Mouse (Mus musculus) lung, postnatal 14 days (tissue): ENCODE measurements around the gene Agpat3.

Experiments
- DNase-seq: peaks from one replicate; pipeline ENCODE4 v3.0.0; 2021

Agpat3 gene

DNA sequence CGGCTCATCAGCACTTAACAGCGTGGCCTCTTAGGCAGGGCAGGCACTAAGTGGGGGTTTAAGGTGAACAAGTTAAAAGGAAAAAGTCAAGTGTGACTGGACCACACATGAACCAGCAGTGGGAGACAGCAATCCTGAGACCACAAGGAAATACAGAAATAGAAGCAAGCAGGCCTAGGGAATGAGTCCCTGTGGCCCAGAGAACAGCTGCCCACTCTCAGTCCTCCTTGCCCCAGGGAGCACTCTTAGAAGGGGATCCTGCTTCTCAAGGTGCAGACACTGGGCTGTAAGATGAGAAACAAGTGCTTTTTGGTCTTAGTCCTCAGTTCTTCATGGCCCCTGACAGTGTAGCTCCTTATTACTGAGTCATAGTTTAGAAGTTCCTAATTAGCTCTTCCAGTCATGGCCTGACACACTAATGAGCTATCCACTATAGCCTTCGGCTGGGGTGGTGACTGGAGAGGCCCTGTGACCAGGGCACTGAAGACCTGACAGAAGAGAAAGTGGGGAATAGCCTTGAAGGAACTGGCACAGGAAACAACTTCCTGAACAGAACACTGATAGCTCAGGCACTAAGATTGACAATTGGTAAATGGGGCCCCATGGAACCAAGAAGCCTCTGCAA is 31.0 kb downstream of the Agpat3 start:
- no peak for DNase-seq

GRCm38 (mm10) chr10:78320526-78320925 is 31.8 kb downstream of the Agpat3 start:
- no peak for DNase-seq

GRCm38 (mm10) chr10:78319940-78320339 is 32.3 kb downstream of the Agpat3 start:
- DNase-seq: no peak

- DNase-seq: no peak
These were observed 34.9 kb downstream of the Agpat3 start for GRCm38 (mm10) chr10:78317270-78317923.

DNA sequence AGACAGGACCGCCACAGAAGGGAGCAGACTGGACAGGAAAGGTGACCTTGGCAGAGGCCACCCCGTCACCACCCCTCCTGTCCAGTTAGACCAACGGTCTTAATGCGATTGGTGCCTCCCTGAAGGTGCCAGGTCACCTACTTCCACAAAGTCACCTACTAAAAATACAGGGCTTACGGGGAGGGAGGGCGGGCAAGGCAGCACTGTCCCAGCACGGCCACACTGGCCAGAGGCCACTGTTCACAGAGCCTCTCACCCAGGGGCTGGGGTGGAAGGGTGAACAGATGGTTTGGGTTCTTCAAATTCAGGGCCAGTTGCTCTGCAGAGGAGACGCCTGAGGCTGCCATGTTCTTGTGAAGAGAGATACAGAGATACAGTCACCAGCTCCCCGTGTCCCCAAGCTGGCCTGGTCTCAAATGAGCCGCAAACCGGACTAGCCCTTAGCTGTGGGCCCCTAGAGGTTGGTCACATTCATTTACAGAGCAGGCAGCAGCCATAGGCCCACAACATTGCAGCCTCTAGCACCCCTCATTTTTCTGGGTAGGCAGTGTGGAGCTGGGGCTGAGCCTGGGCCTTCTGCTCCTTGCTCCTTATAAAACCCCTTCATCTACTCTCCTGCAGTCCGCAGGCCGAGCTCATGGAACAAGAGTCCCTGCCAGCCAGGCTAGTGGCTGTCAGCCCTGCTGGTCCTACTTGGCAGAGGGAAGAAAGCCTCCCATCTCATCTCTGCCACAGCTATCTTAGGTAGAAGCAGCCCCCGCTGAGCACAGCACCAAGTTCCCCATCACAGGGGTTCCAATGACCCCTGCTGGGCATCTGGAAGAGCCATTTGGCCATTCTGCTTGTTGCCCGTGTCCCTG is 35.8 kb downstream of the Agpat3 start:
- DNase-seq: no peak

GRCm38 (mm10) chr10:78315145-78315544 is 37.1 kb downstream of the Agpat3 start:
- no peak for DNase-seq

DNA sequence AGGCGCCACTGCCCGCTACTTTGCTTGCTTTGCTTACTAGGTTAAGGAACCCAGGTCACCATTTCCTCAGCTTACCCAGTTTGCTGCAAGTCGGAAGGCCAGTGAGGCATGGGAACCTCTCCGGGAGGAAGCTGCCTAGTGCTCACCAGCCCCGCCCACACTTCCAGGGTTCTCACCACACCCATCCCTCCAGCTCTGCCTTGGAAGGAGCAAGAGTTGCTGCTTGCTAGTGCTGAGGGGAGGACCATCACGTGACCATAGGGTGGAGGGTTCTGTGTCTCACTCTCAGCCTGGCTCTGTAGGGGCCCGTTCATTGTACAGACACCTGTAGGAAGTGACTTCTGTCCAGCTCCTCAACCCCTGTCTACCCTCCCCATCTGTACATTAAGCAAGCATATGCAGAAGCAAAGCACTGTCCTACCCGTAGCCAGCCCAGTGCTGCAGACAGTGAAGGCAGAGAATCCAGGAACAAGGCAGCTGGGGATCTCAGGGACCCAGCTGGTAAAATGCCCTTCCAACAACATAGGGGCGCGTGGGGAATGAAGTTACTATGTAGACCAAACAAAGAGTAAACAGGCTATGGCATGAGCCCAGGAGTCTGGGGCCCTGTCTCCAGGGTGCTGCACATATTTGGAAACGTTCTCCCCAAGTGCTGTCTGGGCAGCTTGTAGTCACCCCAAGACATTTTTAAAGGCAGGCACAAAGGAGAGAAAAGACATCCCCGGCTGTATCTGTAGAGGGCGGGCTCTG is 40.2 kb downstream of the Agpat3 start:
- peak; percentile 59 for DNase-seq

GRCm38 (mm10) chr10:78310747-78311267 is 41.5 kb downstream of the Agpat3 start:
- no peak for DNase-seq

GRCm38 (mm10) chr10:78308617-78309016 is 43.7 kb downstream of the Agpat3 start:
- no peak for DNase-seq

DNA sequence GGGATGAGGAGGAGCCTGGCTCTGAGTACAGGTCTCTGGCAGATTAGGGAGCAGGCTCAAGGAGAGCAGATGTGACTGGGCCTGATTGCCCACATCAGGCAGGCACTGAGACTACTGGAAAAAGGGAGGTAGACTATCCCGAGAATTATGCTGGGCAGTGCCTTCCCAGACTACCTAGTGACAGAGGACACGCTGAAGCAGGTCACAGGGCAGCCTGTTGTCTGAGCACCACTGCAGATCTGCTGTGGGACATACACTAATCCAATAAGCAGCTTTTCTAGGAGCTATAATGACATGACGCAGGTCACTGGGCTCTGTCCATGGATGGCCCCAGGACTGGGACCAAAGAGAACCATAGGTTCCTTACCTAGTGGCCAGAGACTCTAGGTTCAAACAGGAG is 44.9 kb downstream of the Agpat3 start:
- no peak for DNase-seq

GRCm38 (mm10) chr10:78306027-78306426 is 46.3 kb downstream of the Agpat3 start:
- no peak for DNase-seq

DNA sequence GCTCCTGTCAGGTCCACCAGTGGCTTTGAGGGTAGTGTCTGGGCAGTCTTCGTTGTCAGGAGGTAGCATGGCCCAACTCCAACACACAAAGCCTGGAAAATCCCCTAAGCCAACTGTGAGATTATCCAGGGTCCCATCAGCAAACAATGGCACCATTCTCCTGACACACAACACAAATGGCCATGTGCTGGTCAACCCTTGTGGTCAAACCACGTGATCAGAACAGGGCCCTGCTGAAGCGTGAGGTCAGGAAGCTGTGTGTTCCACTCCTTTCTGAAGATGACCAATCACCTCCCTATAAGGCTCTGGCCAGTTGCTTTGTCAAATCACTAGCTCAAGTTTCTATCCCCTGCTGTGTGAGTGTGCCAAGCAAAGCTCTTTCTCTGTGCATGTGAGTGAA is 47.3 kb downstream of the Agpat3 start:
- no peak for DNase-seq

DNA sequence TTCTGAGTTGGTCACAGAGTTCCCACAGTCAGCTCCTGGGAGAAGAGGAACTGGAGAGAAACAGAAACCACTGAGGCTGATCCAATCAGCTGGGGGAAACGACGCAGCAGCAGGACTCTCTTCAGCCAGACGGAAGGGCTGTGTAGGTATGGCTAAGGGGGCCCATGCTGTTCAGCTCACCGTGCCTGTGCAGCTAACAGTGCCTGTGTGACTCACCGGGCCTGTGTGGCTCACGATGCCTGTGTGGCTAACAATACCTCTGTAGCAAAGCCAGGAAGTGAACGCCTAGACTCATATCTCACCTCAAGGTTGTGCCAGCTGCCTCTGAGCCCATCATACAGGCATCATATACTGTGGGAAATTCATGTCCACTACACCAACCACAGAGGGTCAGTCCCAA is 48.6 kb downstream of the Agpat3 start:
- no peak for DNase-seq

DNA sequence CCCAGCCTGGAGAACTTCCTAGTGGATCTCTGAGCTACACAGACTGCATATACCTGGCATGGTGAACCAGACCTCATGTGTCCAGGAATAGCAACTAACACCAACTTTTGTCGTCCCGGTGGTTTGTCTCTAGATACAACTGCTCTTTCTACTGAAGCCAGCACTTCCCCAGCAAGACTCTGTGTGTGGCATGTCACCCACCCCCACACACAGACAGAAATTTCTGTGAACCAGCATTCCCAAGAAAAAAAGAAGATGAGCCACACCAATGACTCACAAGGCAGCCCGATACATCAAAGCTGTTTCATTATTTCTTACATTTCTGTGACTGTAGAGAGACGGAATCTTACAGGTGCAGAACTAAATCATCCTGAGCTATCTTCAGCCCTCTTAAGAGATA is 52.2 kb downstream of the Agpat3 start:
- DNase-seq: no peak

- no peak for DNase-seq
These were observed 53.3 kb downstream of the Agpat3 start for GRCm38 (mm10) chr10:78298651-78299644.

- peak; percentile 79 for DNase-seq
These were observed 54.5 kb downstream of the Agpat3 start for GRCm38 (mm10) chr10:78297576-78298484.

DNA sequence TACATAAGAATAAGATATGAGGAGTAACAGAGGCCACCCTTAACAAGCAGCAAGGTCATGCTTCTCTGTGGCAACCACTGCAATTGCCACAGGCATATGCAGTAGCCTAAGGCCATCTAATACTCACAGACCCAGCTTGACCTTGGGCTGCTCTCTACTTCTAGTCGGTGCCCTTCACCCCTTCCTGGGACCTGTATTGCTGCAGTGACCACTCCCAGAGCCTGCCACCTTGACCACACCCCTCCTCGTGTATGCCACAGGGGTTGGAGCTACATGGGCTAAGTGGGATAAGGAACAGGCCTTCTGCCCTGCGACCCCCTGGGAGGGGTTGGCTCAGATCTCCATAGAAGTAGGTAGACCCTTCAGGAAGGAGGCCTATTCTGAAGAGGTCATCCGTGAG is 55.3 kb downstream of the Agpat3 start:
- DNase-seq: no peak

DNA sequence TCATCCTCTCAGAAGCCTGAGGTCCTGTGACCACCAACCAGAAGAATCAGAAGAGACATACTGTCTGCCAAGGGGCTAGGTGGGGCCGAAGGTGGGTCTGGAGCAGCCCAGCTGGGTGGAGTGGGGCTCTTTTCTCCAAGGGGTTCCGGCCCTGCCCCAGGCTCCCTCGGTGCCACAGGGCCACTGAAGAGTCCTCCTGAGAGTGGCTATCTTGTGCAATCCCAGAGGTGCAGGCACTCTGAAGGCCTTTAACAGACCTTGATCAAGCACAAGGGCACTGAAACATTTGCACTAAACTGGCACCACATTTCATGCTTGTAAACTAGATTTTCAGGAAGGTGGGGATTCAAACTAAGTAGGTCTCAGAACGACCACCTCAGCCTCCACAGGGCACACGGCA is 55.9 kb downstream of the Agpat3 start:
- DNase-seq: peak; percentile 34

DNA sequence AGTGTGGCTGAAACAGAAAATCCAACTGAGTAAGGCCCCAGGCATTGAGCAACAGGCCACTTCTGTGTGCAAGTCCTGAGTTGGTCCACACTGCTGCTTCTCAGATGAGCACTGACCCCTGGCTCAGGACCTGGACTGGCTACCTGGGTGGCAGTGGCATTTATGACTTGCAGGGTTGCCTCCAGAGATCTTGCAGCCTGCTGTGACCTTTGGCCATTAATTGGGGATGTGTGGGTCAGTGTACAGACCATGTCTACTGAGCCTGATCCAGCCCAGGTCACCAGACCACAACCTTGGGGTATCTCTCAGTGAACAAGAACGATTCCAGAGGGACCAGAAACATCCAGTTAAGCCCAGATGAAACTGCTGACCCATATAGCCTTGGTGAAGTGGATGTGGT is 58.7 kb downstream of the Agpat3 start:
- DNase-seq: no peak

DNA sequence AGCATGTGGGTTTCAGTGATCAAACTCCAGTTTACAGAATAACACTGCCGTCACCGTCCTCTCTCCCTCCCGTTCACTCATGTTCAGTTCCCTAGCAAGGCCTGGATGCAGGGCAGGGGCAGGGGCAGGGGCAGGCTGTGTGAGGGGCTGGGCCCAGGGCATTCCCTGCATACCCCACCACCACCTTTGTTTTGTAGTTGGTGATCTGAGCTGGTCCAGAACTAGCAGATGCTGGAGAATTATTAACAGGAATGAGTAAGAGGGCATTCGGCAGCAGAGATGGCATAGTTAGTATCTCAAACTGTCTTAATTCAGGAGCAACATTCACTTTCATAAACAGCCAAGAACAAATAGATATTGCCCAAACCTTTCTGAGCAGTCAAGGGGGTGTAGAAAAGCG is 59.9 kb downstream of the Agpat3 start:
- DNase-seq: no peak
